Mouse (Mus musculus): Measurements from ENCODE around the gene Ccl22.

The Ccl22 gene

GRCm38 (mm10) chr8:94745476-94746184 lies at the start of gene Ccl22:
TSS of gene Ccl22 (plus strand) at chr8:94745590.
- no peak for DNase-seq (ENCODE audit: low spot score)

GRCm38 (mm10) chr8:94695994-94696384 lies 49.4 kb upstream of the Ccl22 start, which contains the start of gene Pllp:
TSS of gene Pllp (minus strand) at chr8:94696278.
- no peak for DNase-seq (ENCODE audit: low spot score)

GRCm38 (mm10) chr8:94696566-94696965 lies 48.8 kb upstream of the Ccl22 start:
- no peak for DNase-seq (ENCODE audit: low spot score)

- DNase-seq (ENCODE audit: low spot score), result no peak
Measured at GRCm38 (mm10) chr8:94697956-94698355, 47.4 kb upstream of the Ccl22 start.

GRCm38 (mm10) chr8:94699366-94699765 lies 46.0 kb upstream of the Ccl22 start:
- no peak for DNase-seq (ENCODE audit: low spot score)

GRCm38 (mm10) chr8:94700421-94700935 lies 44.9 kb upstream of the Ccl22 start:
- no peak for DNase-seq (ENCODE audit: low spot score)

- no peak for DNase-seq (ENCODE audit: low spot score)
Measured at GRCm38 (mm10) chr8:94702156-94702555, 43.2 kb upstream of the Ccl22 start.

- peak; percentile 87 for DNase-seq (ENCODE audit: low spot score)
Measured at GRCm38 (mm10) chr8:94702844-94703813, 42.3 kb upstream of the Ccl22 start.

- DNase-seq (ENCODE audit: low spot score), result peak; percentile 96
Measured at GRCm38 (mm10) chr8:94703972-94704668, 41.3 kb upstream of the Ccl22 start.

- DNase-seq (ENCODE audit: low spot score), result no peak
Measured at GRCm38 (mm10) chr8:94704669-94704984, 40.8 kb upstream of the Ccl22 start.

GRCm38 (mm10) chr8:94705581-94706245 lies 39.7 kb upstream of the Ccl22 start:
- no peak for DNase-seq (ENCODE audit: low spot score)

- no peak for DNase-seq (ENCODE audit: low spot score)
Measured at GRCm38 (mm10) chr8:94706732-94707395, 38.5 kb upstream of the Ccl22 start.

GRCm38 (mm10) chr8:94710336-94710735 lies 35.1 kb upstream of the Ccl22 start:
- DNase-seq (ENCODE audit: low spot score), result no peak

GRCm38 (mm10) chr8:94711160-94711718 lies 34.2 kb upstream of the Ccl22 start:
- peak; percentile 60 for DNase-seq (ENCODE audit: low spot score)

GRCm38 (mm10) chr8:94714556-94714955 lies 30.8 kb upstream of the Ccl22 start:
- no peak for DNase-seq (ENCODE audit: low spot score)

GRCm38 (mm10) chr8:94715871-94716270 lies 29.5 kb upstream of the Ccl22 start:
- DNase-seq (ENCODE audit: low spot score), result no peak

- DNase-seq (ENCODE audit: low spot score), result no peak
Measured at GRCm38 (mm10) chr8:94716841-94717240, 28.5 kb upstream of the Ccl22 start.

- DNase-seq (ENCODE audit: low spot score), result peak; percentile 38
Measured at GRCm38 (mm10) chr8:94725998-94726397, 19.4 kb upstream of the Ccl22 start.

GRCm38 (mm10) chr8:94729301-94729700 lies 16.1 kb upstream of the Ccl22 start:
- no peak for DNase-seq (ENCODE audit: low spot score)

GRCm38 (mm10) chr8:94733821-94734465 lies 11.4 kb upstream of the Ccl22 start:
- peak; percentile 23 for DNase-seq (ENCODE audit: low spot score)
